Mouse (Mus musculus): ENCODE data around the gene Rnf213. TPM values are rescaled to one million over a fixed set of nuclear protein-coding genes. Genes with fewer than 3 reads are reported as not detected.

The Rnf213 gene
- polyA plus RNA-seq, 1 experiment from 2014 or later, result 1.0 TPM

- Histone ChIP-seq H3K27me3 (ENCODE audit: low read depth, poor library complexity, severe bottlenecking) (peaks cover 11% of the 10 kb centered on the region), H3K4me3 (peak overlapping the region; percentile 87), H3K4me1 (peaks cover 31% of the 10 kb centered on the region), H3K9me3 (replicated peaks) (no peaks in the 10 kb centered on the region), H3K27ac (replicated peaks) (peak overlapping the region; percentile 98; the same call in 1 of the 2 replicates), H3K36me3 (peaks cover 27% of the 10 kb centered on the region)
- 96% methylated on average over 6 of the region's 6 CpGs for WGBS
- no peak for DNase-seq (ENCODE audit: low spot score)
Observed at GRCm38 (mm10) chr11:119492830-119493229, 99.9 kb downstream of the Rnf213 start.

DNA sequence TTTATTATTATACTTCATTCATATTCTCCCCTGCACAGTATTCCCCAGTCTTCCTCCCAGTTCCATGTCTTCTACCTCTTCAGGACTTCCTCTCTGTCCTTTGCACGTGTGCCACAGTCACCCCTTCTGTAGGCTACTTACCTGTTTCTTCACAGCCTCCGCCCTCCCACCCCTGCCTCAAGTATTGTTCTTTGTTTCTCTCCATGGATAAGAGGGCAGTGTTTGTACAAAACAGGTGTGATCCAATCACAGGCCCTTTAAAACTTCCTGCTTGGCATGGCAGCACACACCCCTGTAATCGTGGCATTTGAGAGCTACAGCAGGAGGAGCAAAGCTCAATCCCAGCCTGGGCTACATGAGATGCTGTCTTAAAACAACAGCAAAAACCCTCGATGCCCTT is 100.6 kb downstream of the Rnf213 start:
- 85% methylated on average over 4 of the region's 4 CpGs for WGBS
- Histone ChIP-seq H3K27ac (replicated peaks) (no peak overlapping the region), H3K4me3 (no peak overlapping the region), H3K9me3 (replicated peaks) (no peaks in the 10 kb centered on the region), H3K36me3 (peaks cover 34% of the 10 kb centered on the region), H3K27me3 (ENCODE audit: low read depth, poor library complexity, severe bottlenecking) (peaks cover 11% of the 10 kb centered on the region), H3K4me1 (peaks cover 31% of the 10 kb centered on the region)
- DNase-seq (ENCODE audit: low spot score), result no peak

DNA sequence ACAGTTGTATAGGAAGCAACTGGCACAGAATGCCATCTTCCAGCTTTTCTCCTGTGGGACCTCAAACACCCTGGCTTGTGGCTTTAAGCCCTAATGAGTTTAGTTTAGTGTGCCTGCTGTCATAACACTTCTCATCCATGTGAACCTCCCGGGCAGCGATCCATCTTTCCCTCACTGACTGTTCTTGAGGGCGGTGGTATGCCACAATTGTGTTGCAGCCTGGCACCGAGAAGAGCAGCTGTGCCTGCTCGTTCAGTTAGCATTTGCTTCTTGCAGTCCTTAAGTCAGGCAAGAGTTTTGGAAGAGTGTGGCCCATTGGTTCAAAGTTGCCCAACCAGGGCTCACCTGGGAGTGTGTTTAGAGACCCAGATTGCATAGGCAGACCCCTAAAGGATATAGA is 103.2 kb downstream of the Rnf213 start:
- DNase-seq (ENCODE audit: low spot score), result no peak
- peaks cover 60% of the 10 kb centered on the region for H3K36me3 ChIP-seq
- no peak overlapping the region for H3K27ac ChIP-seq (replicated peaks)
- H3K27me3 ChIP-seq (ENCODE audit: low read depth, poor library complexity, severe bottlenecking), result no peaks in the 10 kb centered on the region
- H3K9me3 ChIP-seq (replicated peaks), result no peaks in the 10 kb centered on the region
- 95% methylated on average over 5 of the region's 5 CpGs for WGBS
- no peak overlapping the region for H3K4me3 ChIP-seq
- H3K4me1 ChIP-seq, result peaks cover 22% of the 10 kb centered on the region

DNA sequence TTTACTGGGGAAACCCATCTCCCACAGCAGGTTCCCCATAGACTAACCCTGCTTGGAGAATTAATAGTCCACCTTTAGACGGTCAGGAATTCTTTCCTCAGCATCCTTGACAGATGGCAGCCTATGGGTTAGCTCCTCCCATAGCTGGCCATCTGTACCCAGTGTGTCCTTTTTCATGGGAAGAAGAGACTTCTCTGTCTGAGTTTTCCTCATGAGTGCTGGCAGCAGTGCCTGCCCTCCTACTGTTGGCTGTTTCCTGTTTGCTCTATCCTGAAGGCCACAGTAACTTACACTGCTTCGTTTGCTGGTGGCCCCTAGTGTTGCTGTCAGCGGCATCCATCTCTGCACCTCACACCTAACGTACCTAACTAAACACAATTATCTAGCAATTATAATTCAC is 104.6 kb downstream of the Rnf213 start:
- H3K36me3 ChIP-seq, result peaks cover 73% of the 10 kb centered on the region
- no peak overlapping the region for H3K27ac ChIP-seq (replicated peaks)
- no peak for DNase-seq (ENCODE audit: low spot score)
- H3K4me1 ChIP-seq, result peaks cover 15% of the 10 kb centered on the region
- 89% methylated on average over 4 of the region's 4 CpGs for WGBS
- no peak overlapping the region for H3K4me3 ChIP-seq
- H3K27me3 ChIP-seq (ENCODE audit: low read depth, poor library complexity, severe bottlenecking), result no peaks in the 10 kb centered on the region
- no peaks in the 10 kb centered on the region for H3K9me3 ChIP-seq (replicated peaks)

GRCm38 (mm10) chr11:119499297-119499696 is 106.4 kb downstream of the Rnf213 start:
- WGBS, result 90% methylated on average over 4 of the region's 4 CpGs
- no peak overlapping the region for H3K4me3 ChIP-seq
- no peaks in the 10 kb centered on the region for H3K4me1 ChIP-seq
- peaks cover 79% of the 10 kb centered on the region for H3K36me3 ChIP-seq
- H3K9me3 ChIP-seq (replicated peaks), result no peaks in the 10 kb centered on the region
- H3K27ac ChIP-seq (replicated peaks), result no peak overlapping the region
- DNase-seq (ENCODE audit: low spot score), result no peak
- no peaks in the 10 kb centered on the region for H3K27me3 ChIP-seq (ENCODE audit: low read depth, poor library complexity, severe bottlenecking)

GRCm38 (mm10) chr11:119500011-119500410 is 107.1 kb downstream of the Rnf213 start:
- H3K36me3 ChIP-seq, result peaks cover 80% of the 10 kb centered on the region

GRCm38 (mm10) chr11:119503675-119504074 is 110.8 kb downstream of the Rnf213 start:
- H3K4me3 ChIP-seq, result no peak overlapping the region
- DNase-seq (ENCODE audit: low spot score), result peak; percentile 76
- H3K9me3 ChIP-seq (replicated peaks), result no peaks in the 10 kb centered on the region
- H3K4me1 ChIP-seq, result peaks cover 2% of the 10 kb centered on the region; the same call in 1 of the 2 replicates
- peaks cover 99% of the 10 kb centered on the region for H3K36me3 ChIP-seq
- no peaks in the 10 kb centered on the region for H3K27me3 ChIP-seq (ENCODE audit: low read depth, poor library complexity, severe bottlenecking)
- no peak overlapping the region for H3K27ac ChIP-seq (replicated peaks)

More at GRCm38 (mm10) chr11:119500011-119500410, 107.1 kb downstream of the Rnf213 start:
- Histone ChIP-seq H3K27ac (replicated peaks) (no peak overlapping the region), H3K4me1 (no peaks in the 10 kb centered on the region), H3K27me3 (ENCODE audit: low read depth, poor library complexity, severe bottlenecking) (no peaks in the 10 kb centered on the region), H3K4me3 (no peak overlapping the region), H3K9me3 (replicated peaks) (no peaks in the 10 kb centered on the region)
- 91% methylated on average over 2 of the region's 2 CpGs for WGBS
- DNase-seq (ENCODE audit: low spot score), result no peak

GRCm38 (mm10) chr11:119506386-119506785 is 113.5 kb downstream of the Rnf213 start:
- no peak overlapping the region for H3K27ac ChIP-seq (replicated peaks)
- H3K4me1 ChIP-seq, result peaks cover 19% of the 10 kb centered on the region
- peaks cover 77% of the 10 kb centered on the region for H3K36me3 ChIP-seq
- 90% methylated on average over 4 of the region's 4 CpGs for WGBS
- DNase-seq (ENCODE audit: low spot score), result no peak
- H3K9me3 ChIP-seq (replicated peaks), result no peaks in the 10 kb centered on the region
- H3K27me3 ChIP-seq (ENCODE audit: low read depth, poor library complexity, severe bottlenecking), result no peaks in the 10 kb centered on the region
- no peak overlapping the region for H3K4me3 ChIP-seq

- 85% methylated on average over 8 of the region's 8 CpGs for WGBS
- Histone ChIP-seq H3K4me3 (no peak overlapping the region), H3K27me3 (ENCODE audit: low read depth, poor library complexity, severe bottlenecking) (0 out of 2 replicates have a peak, but pooled peaks cover 3% of the 10 kb centered on the region), H3K9me3 (replicated peaks) (no peaks in the 10 kb centered on the region), H3K36me3 (peaks cover 63% of the 10 kb centered on the region), H3K27ac (replicated peaks) (no peak overlapping the region), H3K4me1 (peaks cover 30% of the 10 kb centered on the region)
- DNase-seq (ENCODE audit: low spot score), result no peak
Observed at GRCm38 (mm10) chr11:119507772-119508171, 114.9 kb downstream of the Rnf213 start.

DNA sequence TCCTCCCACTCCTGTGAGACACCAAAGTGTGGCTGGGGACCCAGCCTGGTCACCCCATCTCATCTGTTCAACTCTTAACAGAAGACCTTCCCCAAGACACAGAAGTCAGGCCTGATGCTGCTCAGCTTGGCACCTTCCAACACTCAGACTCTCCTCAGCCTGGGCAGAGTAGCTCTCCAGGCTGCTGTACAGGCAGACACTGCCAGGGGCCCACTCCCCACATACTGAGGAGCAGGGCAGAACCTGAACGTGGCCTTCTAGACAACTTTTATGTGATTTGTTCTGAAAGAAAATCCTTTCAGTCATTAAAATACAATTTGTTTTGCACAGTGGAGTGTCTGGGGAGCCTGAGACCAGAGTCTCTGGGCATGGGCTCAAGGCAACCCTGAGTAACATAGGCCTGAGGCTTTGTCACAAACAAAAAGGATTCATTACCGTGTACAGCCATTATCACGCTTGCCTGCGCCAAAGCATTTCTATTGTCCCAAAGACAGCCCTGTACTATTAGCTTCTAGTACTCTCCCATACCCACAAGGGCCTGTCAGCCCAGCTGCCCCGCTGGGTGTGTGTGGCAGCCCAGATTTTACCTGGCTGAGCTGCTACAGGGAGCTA is 116.4 kb downstream of the Rnf213 start:
- Histone ChIP-seq H3K27me3 (ENCODE audit: low read depth, poor library complexity, severe bottlenecking) (peaks cover 10% of the 10 kb centered on the region), H3K27ac (replicated peaks) (peak overlapping the region; percentile 50; the same call in 1 of the 2 replicates), H3K4me3 (no peak overlapping the region), H3K36me3 (peaks cover 48% of the 10 kb centered on the region), H3K4me1 (peaks cover 36% of the 10 kb centered on the region), H3K9me3 (replicated peaks) (no peaks in the 10 kb centered on the region)
- 61% methylated on average over 5 of the region's 5 CpGs for WGBS
- DNase-seq (ENCODE audit: low spot score), result no peak

- no peak for DNase-seq (ENCODE audit: low spot score)
- WGBS, result 75% methylated on average over 9 of the region's 9 CpGs
- H3K4me1 ChIP-seq, result peaks cover 67% of the 10 kb centered on the region
Observed at GRCm38 (mm10) chr11:119513038-119513659, 120.2 kb downstream of the Rnf213 start.

DNA sequence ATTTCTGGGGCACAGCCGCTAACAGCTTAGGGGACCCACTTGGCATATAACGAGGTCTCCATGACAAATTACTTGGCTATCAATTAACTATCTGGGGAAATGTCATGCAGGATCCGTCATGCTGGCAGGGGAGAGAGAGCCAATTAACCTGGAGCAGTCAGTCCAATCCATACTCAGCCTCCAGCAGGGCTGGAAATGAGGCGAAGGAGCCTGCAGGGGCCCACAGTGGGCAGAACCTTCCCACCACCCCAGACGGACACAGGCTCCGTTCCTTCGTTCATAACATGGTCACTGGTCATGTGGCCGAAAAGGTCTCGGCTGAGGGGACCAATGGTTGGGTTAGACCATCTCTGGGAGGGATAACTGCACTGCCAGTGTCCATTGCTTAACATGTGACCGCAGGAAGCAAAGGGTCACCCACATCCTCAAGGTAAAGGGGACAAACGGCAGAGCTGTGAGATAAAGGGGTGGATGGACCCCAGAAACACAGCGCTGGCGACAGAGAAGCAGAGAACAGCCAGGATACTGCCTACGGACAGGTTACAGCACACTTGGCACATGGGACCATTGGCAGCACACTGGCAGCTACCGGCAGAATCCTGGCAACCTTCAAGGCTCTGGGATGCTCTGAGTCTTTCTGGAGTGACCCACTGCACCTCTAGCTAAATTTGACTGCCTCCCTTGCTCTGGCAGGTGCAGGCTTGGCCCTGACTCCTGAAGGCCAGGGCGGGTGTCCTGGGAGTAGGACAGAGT is 121.4 kb downstream of the Rnf213 start:
- Histone ChIP-seq H3K36me3 (no peaks in the 10 kb centered on the region), H3K4me1 (peaks cover 59% of the 10 kb centered on the region), H3K9me3 (replicated peaks) (no peaks in the 10 kb centered on the region), H3K27me3 (ENCODE audit: low read depth, poor library complexity, severe bottlenecking) (peaks cover 37% of the 10 kb centered on the region), H3K27ac (replicated peaks) (peak overlapping the region; percentile 85), H3K4me3 (peak overlapping the region; percentile 51)
- DNase-seq (ENCODE audit: low spot score), result no peak
- WGBS, result 67% methylated on average over 16 of the region's 16 CpGs

More at GRCm38 (mm10) chr11:119513038-119513659, 120.2 kb downstream of the Rnf213 start:
- H3K9me3 ChIP-seq (replicated peaks), result no peaks in the 10 kb centered on the region
- H3K27ac ChIP-seq (replicated peaks), result no peak overlapping the region
- peaks cover 10% of the 10 kb centered on the region for H3K36me3 ChIP-seq
- H3K4me3 ChIP-seq, result no peak overlapping the region
- peaks cover 37% of the 10 kb centered on the region for H3K27me3 ChIP-seq (ENCODE audit: low read depth, poor library complexity, severe bottlenecking)

All from midbrain, embryonic 10.5 days (tissue).